14 mouse cellular contexts compared by ENCODE assay signal in genomic region chr1:153278028-153278613, GRCm38 (mm10). TPM values are rescaled to one million over a fixed set of nuclear protein-coding genes. Genes with fewer than 3 reads are reported as not detected.
DNase-seq lines count a peak whose midpoint lies in the region; ATAC-seq lines count a peak whose summit lies in the region.
"Had no signal": no experiment of that assay in that cellular context is flagged by ENCODE, and none has a peak within 500 bp of the region (broad histone marks: within the 10 kb centered on the region; RNA-seq: fewer than 3 reads in every experiment).

No protein-coding gene starts in this region.

- no peak overlapping the region for H3K4me3 ChIP-seq in hindbrain, embryonic 11.5 days (ENCODE audit: low read depth, low read length)
- H3K4me3 ChIP-seq in hindbrain, embryonic 13.5 days = no peak overlapping the region
- no peak overlapping the region for H3K4me3 ChIP-seq in liver, embryonic 11.5 days (ENCODE audit: low read depth, low read length)
- H3K4me3 ChIP-seq: erythroblast, embryonic 14.5 days; neural tube, embryonic 12.5 days had no signal

- H3K27me3 ChIP-seq in hindbrain, embryonic 11.5 days (ENCODE audit: control insufficient read depth, insufficient read depth, low read length) = no peaks in the 10 kb centered on the region
- no peaks in the 10 kb centered on the region for H3K27me3 ChIP-seq in hindbrain, embryonic 13.5 days
- no peaks in the 10 kb centered on the region for H3K27me3 ChIP-seq in liver, embryonic 11.5 days (replicated peaks; ENCODE audit: control insufficient read depth, insufficient read depth, low read length)
- H3K27me3 ChIP-seq: neural tube, embryonic 12.5 days had no signal

- H3K27ac ChIP-seq in hindbrain, embryonic 11.5 days (ENCODE audit: low read depth, low read length) = no peak overlapping the region
- H3K27ac ChIP-seq in hindbrain, embryonic 13.5 days = no peak overlapping the region
- no peak overlapping the region for H3K27ac ChIP-seq in liver, embryonic 11.5 days (ENCODE audit: low read depth, low read length)
- H3K27ac ChIP-seq: neural tube, embryonic 12.5 days had no signal

- no peak overlapping the region for H3K9ac ChIP-seq in hindbrain, embryonic 11.5 days (ENCODE audit: low read depth, low read length)
- no peak overlapping the region for H3K9ac ChIP-seq in hindbrain, embryonic 13.5 days
- no peak overlapping the region for H3K9ac ChIP-seq in liver, embryonic 11.5 days (ENCODE audit: low read depth, low read length)
- H3K9ac ChIP-seq: neural tube, embryonic 12.5 days had no signal

- no peaks in the 10 kb centered on the region for H3K36me3 ChIP-seq in hindbrain, embryonic 11.5 days (ENCODE audit: control insufficient read depth, insufficient read depth, low read length)
- H3K36me3 ChIP-seq in hindbrain, embryonic 13.5 days = no peaks in the 10 kb centered on the region
- no peaks in the 10 kb centered on the region for H3K36me3 ChIP-seq in liver, embryonic 11.5 days (ENCODE audit: control insufficient read depth, insufficient read depth, low read length)
- H3K36me3 ChIP-seq: neural tube, embryonic 12.5 days had no signal

- H3K4me1 ChIP-seq in hindbrain, embryonic 11.5 days (replicated peaks; ENCODE audit: control insufficient read depth, insufficient read depth, low read length) = no peaks in the 10 kb centered on the region
- H3K4me1 ChIP-seq in hindbrain, embryonic 13.5 days (replicated peaks) = peaks cover 25% of the 10 kb centered on the region
- H3K4me1 ChIP-seq in liver, embryonic 11.5 days (replicated peaks; ENCODE audit: control insufficient read depth, insufficient read depth, low read length) = peaks cover 35% of the 10 kb centered on the region

- 49% methylated on average over 9 of the region's 9 CpGs for WGBS in hindbrain, embryonic 11.5 days
- WGBS in hindbrain, embryonic 13.5 days = 47% methylated on average over 9 of the region's 9 CpGs
- 52% methylated on average over 9 of the region's 9 CpGs for WGBS in liver, embryonic 11.5 days

- ATAC-seq in hindbrain, embryonic 11.5 days (ENCODE audit: low FRiP score) = peak; percentile 49; the same call in 1 of the 2 replicates
- no peak for ATAC-seq in hindbrain, embryonic 13.5 days (ENCODE audit: low FRiP score)
- peak; percentile 60 for ATAC-seq in liver, embryonic 11.5 days (replicated peaks; ENCODE audit: low FRiP score)

- no peak for DNase-seq in hindbrain, embryonic 11.5 days (ENCODE audit: low spot score)
- peak; percentile 51 for DNase-seq in testis, postnatal 14 days (ENCODE audit: low spot score)
- DNase-seq in testis, postnatal 10 days (ENCODE audit: low spot score) = no peak
- no peak for DNase-seq in liver, embryonic 11.5 days (ENCODE audit: low spot score)
- no peak for DNase-seq in urinary bladder, postnatal 14 days (ENCODE audit: low spot score)
- no peak for DNase-seq in adrenal gland, postnatal 10 days
- DNase-seq: adrenal gland, adult 8-10 months; cerebellum, adult 11-12 months; gastrocnemius, postnatal 14 days; right cerebral cortex, postnatal 4 days; thymus, postnatal 14 days had no signal

- H3K4me2 ChIP-seq in hindbrain, embryonic 11.5 days (replicated peaks; ENCODE audit: low read depth, low read length) = no peak overlapping the region
- H3K4me2 ChIP-seq in hindbrain, embryonic 13.5 days = no peak overlapping the region
- H3K4me2 ChIP-seq in liver, embryonic 11.5 days = no peak overlapping the region
- H3K4me2 ChIP-seq: neural tube, embryonic 12.5 days had no signal

- H3K9me3 ChIP-seq in hindbrain, embryonic 11.5 days (ENCODE audit: control insufficient read depth, low read length) = no peaks in the 10 kb centered on the region
- no peaks in the 10 kb centered on the region for H3K9me3 ChIP-seq in hindbrain, embryonic 13.5 days
- no peaks in the 10 kb centered on the region for H3K9me3 ChIP-seq in liver, embryonic 11.5 days (ENCODE audit: control insufficient read depth, low read length)
- H3K9me3 ChIP-seq: neural tube, embryonic 12.5 days had no signal

RNA-seq across cellular contexts. Expression of gene Lamc1, which starts 54.5 kb away (rescaled TPM):
- 25.3 and 28.4 TPM in 2 replicates for polyA plus RNA-seq in hindbrain, embryonic 11.5 days (2014; fragmentation: Nextera tagmentation; extraction: Ambion mirVana)
- 18.6 and 20.2 TPM in 2 replicates for polyA plus RNA-seq in hindbrain, embryonic 13.5 days (2015; fragmentation: Nextera tagmentation; extraction: Ambion mirVana)
- polyA plus RNA-seq in liver, embryonic 11.5 days (2014; fragmentation: Nextera tagmentation; extraction: Ambion mirVana) = 29.5 and 31.9 TPM in 2 replicates
- 100 to 1,000 TPM; 163 to 189 TPM for total RNA-seq in adrenal gland, postnatal 10 days (2021)
